Mouse (Mus musculus): Measurements from ENCODE around the gene Kmt5b. TPM values are rescaled to one million over a fixed set of nuclear protein-coding genes. Genes with fewer than 3 reads are reported as not detected.

Gene Kmt5b
- total and polyA plus RNA-seq, 3 experiments = 14.9 to 23.9 TPM; not detected in 1

DNA sequence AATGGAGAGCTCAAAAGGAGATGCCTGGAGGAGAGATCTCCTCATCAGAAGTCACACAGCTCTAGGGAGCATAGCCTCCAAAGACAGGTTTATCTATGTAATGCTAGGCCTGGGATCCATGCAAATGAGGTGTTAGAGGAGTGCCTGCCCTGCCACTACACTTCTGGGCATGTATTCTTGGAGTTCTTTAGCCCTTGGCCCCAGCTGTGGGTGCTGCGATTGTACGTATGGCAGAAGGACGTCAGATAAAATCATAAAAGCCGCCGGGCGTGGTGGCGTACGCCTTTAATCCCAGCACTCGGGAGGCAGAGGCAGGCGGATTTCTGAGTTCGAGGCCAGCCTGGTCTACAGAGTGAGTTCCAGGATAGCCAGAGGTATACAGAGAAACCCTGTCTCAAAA, 78.1 kb downstream of the Kmt5b start:
- TF ChIP-seq MAFK (IDR thresholded peaks at IDR 0.05; ENCODE audit: borderline replicate concordance, low read depth, low read length) = no peak
- TF ChIP-seq ZMIZ1 (IDR thresholded peaks at IDR 0.05; ENCODE audit: low read depth, low read length) = no peak
- no peak for TF ChIP-seq TBP (IDR thresholded peaks at IDR 0.05; ENCODE audit: low read depth, low read length)
- H3K9ac ChIP-seq (ENCODE audit: control insufficient read depth, low read depth, low read length, poor library complexity, severe bottlenecking) = no peak overlapping the region

DNA sequence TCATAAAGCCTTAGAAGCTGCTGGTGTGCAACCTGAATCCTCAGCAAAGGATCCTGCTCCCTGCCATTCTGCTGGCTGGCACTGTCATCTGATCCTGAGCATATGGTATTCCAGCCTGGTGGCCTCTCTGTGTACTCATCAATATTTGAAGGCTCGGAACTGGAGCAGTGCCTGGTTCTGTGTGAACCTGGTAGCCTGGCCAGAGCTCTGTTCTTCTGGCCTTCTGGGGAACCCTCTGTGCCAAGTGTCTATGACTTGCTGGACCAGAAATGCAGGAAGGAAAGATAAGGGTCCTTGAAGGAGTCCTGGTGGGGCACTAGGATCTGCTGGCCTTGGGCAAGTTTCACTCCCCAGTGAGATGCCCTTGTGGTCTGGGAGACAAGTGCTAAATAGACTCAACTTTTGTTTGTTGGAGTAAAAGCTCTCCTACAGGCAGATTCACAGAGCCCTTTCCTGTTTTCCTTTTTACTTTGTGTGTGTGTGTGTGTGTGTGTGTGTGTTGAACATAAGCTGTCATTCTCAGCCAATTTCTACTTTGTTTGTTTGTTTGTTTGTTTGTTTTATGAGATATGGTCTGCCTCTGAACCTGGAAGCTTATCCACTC, 78.7 kb downstream of the Kmt5b start:
- no peak overlapping the region for H3K9ac ChIP-seq (ENCODE audit: control insufficient read depth, low read depth, low read length, poor library complexity, severe bottlenecking)
- H3K4me1 ChIP-seq (ENCODE audit: control insufficient read depth in 1 of 2, insufficient read depth in 2 of 2, low read length in 2 of 2) = no peaks in the 10 kb centered on the region
- no peaks in the 10 kb centered on the region for H3K27me3 ChIP-seq (ENCODE audit: control insufficient read depth in 1 of 2, insufficient read depth in 2 of 2, low read length in 2 of 2)
- no peak for DNase-seq (ENCODE audit: low read depth, low spot score)
- H3K4me3 ChIP-seq (ENCODE audit: control insufficient read depth in 1 of 2, insufficient read depth in 1 of 2, low read depth in 2 of 2, low read length in 2 of 2) = no peak overlapping the region
- H3K9me3 ChIP-seq (replicated peaks; ENCODE audit: insufficient read depth, low read length) = no peaks in the 10 kb centered on the region
- H3K36me3 ChIP-seq (ENCODE audit: control insufficient read depth in 1 of 2, insufficient read depth in 2 of 2, low read length in 2 of 2) = peaks cover 0 to 2% of the 10 kb centered on the region in 2 experiments; a peak in 1 of 4 replicates
- TF ChIP-seq CHD2 (IDR thresholded peaks at IDR 0.05; ENCODE audit: low read length) (no peak), GATA1 (IDR thresholded peaks at IDR 0.05; ENCODE audit: low read depth, low read length) (no peak), NRF1 (IDR thresholded peaks at IDR 0.05; ENCODE audit: insufficient read depth, low read depth, low read length, poor library complexity, severe bottlenecking) (no peak), BHLHE40 (IDR thresholded peaks at IDR 0.05; ENCODE audit: borderline replicate concordance, low read depth, low read length) (no peak), SMC3 (IDR thresholded peaks at IDR 0.05; ENCODE audit: low read depth, low read length) (no peak)
- no peaks in the 10 kb centered on the region for H3K79me2 ChIP-seq (ENCODE audit: control insufficient read depth, insufficient read depth, low read length, poor library complexity)
- H3K27ac ChIP-seq (ENCODE audit: control insufficient read depth, low read depth, low read length) = no peak overlapping the region

More for the DNA sequence above, 78.1 kb downstream of the Kmt5b start:
- no peaks in the 10 kb centered on the region for H3K79me2 ChIP-seq (ENCODE audit: control insufficient read depth, insufficient read depth, low read length, poor library complexity)
- no peaks in the 10 kb centered on the region for H3K4me1 ChIP-seq (ENCODE audit: control insufficient read depth in 1 of 2, insufficient read depth in 2 of 2, low read length in 2 of 2)
- no peaks in the 10 kb centered on the region for H3K9me3 ChIP-seq (replicated peaks; ENCODE audit: insufficient read depth, low read length)
- no peaks in the 10 kb centered on the region for H3K27me3 ChIP-seq (ENCODE audit: control insufficient read depth in 1 of 2, insufficient read depth in 2 of 2, low read length in 2 of 2)
- no peak overlapping the region for H3K27ac ChIP-seq (ENCODE audit: control insufficient read depth, low read depth, low read length)
- no peaks in the 10 kb centered on the region for H3K36me3 ChIP-seq (ENCODE audit: control insufficient read depth in 1 of 2, insufficient read depth in 2 of 2, low read length in 2 of 2)
- H3K4me3 ChIP-seq (ENCODE audit: control insufficient read depth in 1 of 2, insufficient read depth in 1 of 2, low read depth in 2 of 2, low read length in 2 of 2) = no peak overlapping the region
- DNase-seq (ENCODE audit: low read depth, low spot score) = no peak

DNA sequence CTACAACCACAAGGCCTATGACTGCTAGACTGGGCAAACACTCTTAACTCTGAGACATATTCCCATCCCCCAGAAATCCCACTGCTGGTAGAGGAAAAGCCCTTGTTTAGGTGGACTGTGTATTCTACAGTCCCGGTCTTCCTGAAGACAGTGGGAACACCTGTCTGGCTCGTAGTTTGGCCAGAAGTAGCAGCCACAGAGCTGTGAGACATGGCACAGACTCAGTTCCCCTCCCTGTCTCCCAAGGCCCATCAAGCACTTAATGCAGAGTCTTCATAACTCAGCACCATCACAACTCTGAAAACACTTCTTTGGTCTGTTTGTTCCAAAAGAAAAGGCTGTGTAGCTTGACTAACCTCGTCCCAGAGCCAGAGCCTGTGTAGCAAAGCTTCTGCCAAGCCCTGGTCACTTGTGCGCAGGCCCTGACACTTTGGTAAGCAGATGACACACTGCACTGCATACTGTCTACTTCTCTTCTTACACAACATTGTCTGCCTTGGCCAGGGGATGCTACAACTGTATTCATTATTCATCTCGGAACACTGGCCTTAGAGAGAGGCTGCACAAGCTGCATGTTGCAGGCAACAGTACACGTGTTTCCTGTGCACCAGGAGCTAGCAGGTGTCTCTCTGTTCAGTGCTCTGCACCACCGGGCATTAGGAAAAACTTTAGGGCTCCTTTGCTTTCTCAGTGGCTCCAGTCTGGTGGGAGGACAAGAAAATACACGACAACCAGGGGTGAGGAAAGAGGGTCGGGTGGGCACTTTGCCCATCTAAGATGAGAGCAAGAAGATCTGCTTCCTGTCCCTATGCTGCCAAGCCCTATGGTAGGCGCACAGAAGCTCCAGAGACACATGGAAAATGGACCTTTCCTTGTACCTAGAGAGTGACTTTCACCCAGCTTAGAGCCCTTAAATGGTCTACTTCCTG, 79.7 kb downstream of the Kmt5b start:
- H3K79me2 ChIP-seq (ENCODE audit: control insufficient read depth, insufficient read depth, low read length, poor library complexity) = peaks cover 2% of the 10 kb centered on the region; the same call in 1 of the 2 replicates
- peaks cover 0 to 2% of the 10 kb centered on the region in 2 experiments; a peak in 1 of 4 replicates for H3K36me3 ChIP-seq (ENCODE audit: control insufficient read depth in 1 of 2, insufficient read depth in 2 of 2, low read length in 2 of 2)
- TF ChIP-seq NELFE (IDR thresholded peaks at IDR 0.05; ENCODE audit: low read depth, low read length) (no peak), POLR2AphosphoS2 (IDR thresholded peaks at IDR 0.05; ENCODE audit: low read length) (no peak), SIN3A (IDR thresholded peaks at IDR 0.05; ENCODE audit: low read length) (no peak), ZNF384 (IDR thresholded peaks at IDR 0.05; ENCODE audit: low read depth, low read length) (no peak), SMC3 (IDR thresholded peaks at IDR 0.05; ENCODE audit: low read depth, low read length) (no peak), HCFC1 (IDR thresholded peaks at IDR 0.05; ENCODE audit: low read depth, low read length) (no peak), UBTF (IDR thresholded peaks at IDR 0.05; ENCODE audit: borderline replicate concordance, insufficient read depth, low read depth, low read length) (no peak), ZKSCAN1 (IDR thresholded peaks at IDR 0.05; ENCODE audit: low read depth, low read length) (no peak)
- H3K4me3 ChIP-seq (ENCODE audit: control insufficient read depth in 1 of 2, insufficient read depth in 1 of 2, low read depth in 2 of 2, low read length in 2 of 2) = no peak overlapping the region
- no peaks in the 10 kb centered on the region for H3K9me3 ChIP-seq (replicated peaks; ENCODE audit: insufficient read depth, low read length)
- H3K4me1 ChIP-seq (ENCODE audit: control insufficient read depth in 1 of 2, insufficient read depth in 2 of 2, low read length in 2 of 2) = no peaks in the 10 kb centered on the region
- no peak overlapping the region for H3K9ac ChIP-seq (ENCODE audit: control insufficient read depth, low read depth, low read length, poor library complexity, severe bottlenecking)
- no peak for DNase-seq (ENCODE audit: low read depth, low spot score)
- H3K27ac ChIP-seq (ENCODE audit: control insufficient read depth, low read depth, low read length) = no peak overlapping the region
- no peaks in the 10 kb centered on the region for H3K27me3 ChIP-seq (ENCODE audit: control insufficient read depth in 1 of 2, insufficient read depth in 2 of 2, low read length in 2 of 2)
